Mouse (Mus musculus): ENCODE measurements around the gene Hdac7.

The Hdac7 gene

DNA sequence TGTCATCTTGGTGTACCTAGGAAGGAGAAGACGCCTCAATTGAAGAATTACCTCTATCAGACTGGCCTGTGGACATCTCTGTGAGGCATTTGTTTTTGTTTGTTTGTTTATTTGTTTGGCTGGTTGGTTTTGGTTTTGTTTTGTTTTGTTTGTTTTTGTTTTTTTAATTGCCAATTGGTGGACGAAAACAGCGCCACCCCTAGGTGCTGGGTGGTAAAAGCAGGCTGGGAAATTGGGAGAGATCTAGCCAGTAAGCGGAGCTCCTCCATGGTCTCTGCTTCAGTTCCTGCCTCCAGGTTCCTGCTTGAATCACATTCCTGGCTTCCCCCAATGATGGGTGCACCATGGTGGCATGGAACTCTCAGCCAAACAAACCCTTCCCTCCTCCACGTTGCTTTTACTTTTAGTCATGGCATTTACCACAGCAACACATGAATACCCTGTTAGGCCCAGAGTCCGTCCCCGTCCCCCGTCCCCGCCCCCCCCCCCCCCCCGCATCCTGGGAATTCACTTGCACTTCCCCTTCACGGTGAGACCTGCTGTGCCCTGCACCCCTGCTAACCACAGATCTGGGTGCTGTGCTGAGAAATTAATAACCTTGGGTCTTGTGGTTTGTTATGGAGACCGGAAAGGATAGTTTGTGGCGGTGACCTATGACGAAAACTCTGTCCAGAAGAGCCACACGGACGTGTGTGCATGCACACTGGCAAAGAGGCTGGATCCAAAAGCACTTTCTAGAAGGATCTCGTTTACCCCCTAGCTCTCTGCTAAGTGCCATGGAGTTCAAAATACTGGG, 27.9 kb downstream of the Hdac7 start:
- no peak for DNase-seq (ENCODE audit: low spot score in 2 of 2)

- DNase-seq (ENCODE audit: low spot score in 2 of 2), result no peak
Measured at GRCm38 (mm10) chr15:97815254-97815653, 29.0 kb downstream of the Hdac7 start.

GRCm38 (mm10) chr15:97814703-97815102, 29.6 kb downstream of the Hdac7 start:
- no peak for DNase-seq (ENCODE audit: low spot score in 2 of 2)

- peak; percentile 52 to 73 for DNase-seq (ENCODE audit: low spot score in 2 of 2)
Measured at GRCm38 (mm10) chr15:97813452-97814204, 30.7 kb downstream of the Hdac7 start.

GRCm38 (mm10) chr15:97812875-97813274, 31.4 kb downstream of the Hdac7 start:
- DNase-seq (ENCODE audit: low spot score in 2 of 2), result no peak

GRCm38 (mm10) chr15:97812126-97812525, 32.2 kb downstream of the Hdac7 start:
- DNase-seq (ENCODE audit: low spot score in 2 of 2), result peak; percentile 80 to 85

- DNase-seq (ENCODE audit: low spot score in 2 of 2), result no peak
Measured at GRCm38 (mm10) chr15:97811307-97811706, 33.0 kb downstream of the Hdac7 start.

GRCm38 (mm10) chr15:97810399-97810798, 33.9 kb downstream of the Hdac7 start:
- no peak for DNase-seq (ENCODE audit: low spot score in 2 of 2)

DNA sequence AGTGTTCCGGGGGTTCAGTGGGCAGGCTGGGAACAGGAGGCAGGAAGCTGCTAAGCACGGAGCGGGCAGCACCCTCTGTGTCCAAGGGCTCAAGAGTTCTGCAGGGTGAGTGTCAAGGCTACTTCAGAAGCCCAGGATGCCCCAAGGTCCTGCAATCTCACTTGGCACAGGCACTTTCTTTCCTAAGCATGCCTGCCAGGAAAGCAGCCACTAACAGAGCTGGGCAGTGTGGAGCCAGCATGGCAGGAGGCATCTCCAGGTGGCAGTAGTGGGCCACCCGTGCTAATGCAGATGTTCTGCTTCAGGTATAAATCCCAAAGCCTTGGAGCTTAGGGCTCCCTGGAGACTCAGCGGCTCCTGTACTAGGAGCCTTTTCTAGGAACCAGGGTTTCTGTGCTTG, 34.4 kb downstream of the Hdac7 start:
- DNase-seq (ENCODE audit: low spot score in 2 of 2), result no peak

GRCm38 (mm10) chr15:97809206-97809605, 35.1 kb downstream of the Hdac7 start:
- no peak for DNase-seq (ENCODE audit: low spot score in 2 of 2)

DNA sequence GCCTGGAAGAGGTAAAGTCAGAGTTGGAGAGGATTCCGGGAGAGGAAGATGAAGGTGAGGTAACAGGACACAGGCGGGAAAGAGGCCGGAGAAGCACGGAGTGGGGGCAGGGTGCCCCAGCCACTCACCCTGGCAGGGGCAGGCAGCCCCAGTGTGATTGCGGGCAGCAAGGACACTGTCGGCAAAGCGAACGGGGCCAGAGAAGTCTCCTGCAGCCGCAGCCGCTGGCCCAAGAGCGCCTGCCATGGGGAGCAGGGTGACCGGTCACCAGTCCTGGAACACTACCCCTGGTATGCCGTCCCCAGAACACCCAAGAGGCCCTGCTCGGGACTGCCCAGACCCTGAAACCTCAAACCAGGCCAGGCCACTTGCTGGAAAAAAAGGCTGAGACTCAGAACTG, 35.8 kb downstream of the Hdac7 start:
- no peak for DNase-seq (ENCODE audit: low spot score in 2 of 2)

GRCm38 (mm10) chr15:97807867-97808266, 36.4 kb downstream of the Hdac7 start:
- DNase-seq (ENCODE audit: low spot score in 2 of 2), result no peak

DNA sequence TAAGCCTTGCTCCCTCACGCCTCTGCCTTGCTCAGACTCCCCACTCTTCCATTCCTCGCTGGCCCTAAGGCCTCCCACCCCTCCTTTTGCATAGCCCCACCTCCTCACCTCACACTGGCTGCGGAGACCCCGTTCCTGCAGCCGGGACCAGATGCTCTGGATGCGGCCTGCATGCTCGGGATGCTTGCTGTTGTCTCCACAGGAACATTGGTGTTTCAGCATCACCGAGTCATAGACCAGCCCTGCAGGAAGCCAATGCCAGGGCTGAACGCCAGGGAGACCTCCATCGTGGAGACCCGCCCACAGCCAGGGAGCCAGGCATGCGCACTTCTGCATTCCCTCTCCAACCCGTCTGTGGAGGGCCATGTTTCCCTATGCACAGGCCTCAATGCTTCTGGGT, 41.7 kb downstream of the Hdac7 start:
- no peak for DNase-seq (ENCODE audit: low spot score in 2 of 2)

- no peak for DNase-seq (ENCODE audit: low spot score in 2 of 2)
Measured at GRCm38 (mm10) chr15:97801811-97802210, 42.5 kb downstream of the Hdac7 start.

- no peak for DNase-seq (ENCODE audit: low spot score in 2 of 2)
Measured at GRCm38 (mm10) chr15:97800853-97801252, 43.4 kb downstream of the Hdac7 start.

- no peak for DNase-seq (ENCODE audit: low spot score in 2 of 2)
Measured at GRCm38 (mm10) chr15:97799446-97799845, 44.9 kb downstream of the Hdac7 start.

- no peak for DNase-seq (ENCODE audit: low spot score in 2 of 2)
Measured at GRCm38 (mm10) chr15:97798134-97798533, 46.2 kb downstream of the Hdac7 start.

- no peak for DNase-seq (ENCODE audit: low spot score in 2 of 2)
Measured at GRCm38 (mm10) chr15:97796674-97797310, 47.5 kb downstream of the Hdac7 start.

GRCm38 (mm10) chr15:97795559-97796235, 48.6 kb downstream of the Hdac7 start:
- no peak for DNase-seq (ENCODE audit: low spot score in 2 of 2)

- DNase-seq (ENCODE audit: low spot score in 2 of 2), result no peak
Measured at GRCm38 (mm10) chr15:97794268-97794667, 50.0 kb downstream of the Hdac7 start.

- DNase-seq (ENCODE audit: low spot score in 2 of 2), result no peak
Measured at GRCm38 (mm10) chr15:97793386-97794153, 50.7 kb downstream of the Hdac7 start.

All from heart, adult 9 months (tissue).